Comparison of ENCODE assay signal across 20 mouse cellular contexts in the genomic region with DNA sequence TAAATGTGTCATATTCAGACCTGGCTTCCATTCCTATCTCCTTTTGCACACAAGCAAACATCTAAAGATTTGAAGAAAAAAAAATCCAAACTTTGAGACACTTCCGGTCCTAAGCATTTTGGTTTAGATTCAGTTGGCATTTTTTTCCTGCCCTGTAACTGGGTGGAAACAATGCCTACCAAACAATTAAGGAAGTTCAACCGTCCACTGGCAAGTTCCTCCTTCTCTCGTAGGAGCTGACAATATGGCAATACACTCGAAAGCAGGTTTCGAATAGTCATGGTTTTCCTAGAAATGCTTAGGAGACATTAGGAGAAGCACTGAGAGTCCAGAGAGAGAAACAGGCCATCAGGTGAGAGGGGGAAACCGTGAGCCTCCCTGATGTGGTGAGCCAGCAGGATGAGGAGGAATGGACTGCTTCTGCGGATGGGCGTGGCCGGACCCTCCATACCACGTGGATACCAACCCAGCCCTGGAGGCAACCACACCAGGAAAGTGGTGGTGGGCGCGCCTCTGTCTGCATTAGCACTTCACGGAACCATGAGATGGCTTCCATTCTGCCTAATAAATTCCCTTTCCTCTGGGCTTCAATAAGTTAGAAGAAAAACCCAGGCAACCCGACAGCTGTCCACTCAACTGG. TPM values are rescaled to one million over a fixed set of nuclear protein-coding genes. Genes with fewer than 3 reads are reported as not detected.
DNase-seq lines count a peak whose midpoint lies in the region; ATAC-seq and TF ChIP-seq lines count a peak whose summit lies in the region.
"Had no signal": no experiment of that assay in that cellular context is flagged by ENCODE, and none has a peak within 500 bp of the region (broad histone marks: within the 10 kb centered on the region; RNA-seq: fewer than 3 reads in every experiment).

No protein-coding gene starts in this region.

- peak; percentile 88 for ATAC-seq in granulocyte monocyte progenitor cell, adult 5-6 weeks (replicated peaks; ENCODE audit: poor library complexity, severe bottlenecking)
- no peak for ATAC-seq in liver, embryonic 16.5 days (ENCODE audit: low read depth)
- ATAC-seq in neutrophil, adult 5-6 weeks (ENCODE audit: extremely low read depth, insufficient number of reproducible peaks, low FRiP score, poor library complexity, severe bottlenecking) = peak; percentile 56; the same call in 1 of the 2 replicates
- ATAC-seq: forebrain, embryonic 16.5 days; intestine, postnatal 0 days had no signal

- H3K9ac ChIP-seq in liver, embryonic 16.5 days (ENCODE audit: low read depth, low read length) = no peak overlapping the region
- H3K9ac ChIP-seq: hindbrain, embryonic 12.5 days; limb, embryonic 12.5 days; neural tube, embryonic 12.5 days had no signal

- peak overlapping the region; percentile 13; the same call in 1 of the 2 replicates for H3K4me2 ChIP-seq in liver, embryonic 16.5 days (ENCODE audit: low read depth, low read length)
- H3K4me2 ChIP-seq: hindbrain, embryonic 12.5 days; limb, embryonic 12.5 days; neural tube, embryonic 12.5 days had no signal

- peak; percentile 43 for DNase-seq in lung, postnatal 36 days
- DNase-seq in lung, adult 2 months = no peak
- DNase-seq in adrenal gland, adult 2 months = no peak
- DNase-seq in embryo, embryonic 11 days = no peak
- DNase-seq: cerebellum, adult 11 months; cerebellum, postnatal 25 days; right cerebral cortex, postnatal 25 days; thymus, postnatal 36 days had no signal

- peaks cover 11% of the 10 kb centered on the region for H3K4me1 ChIP-seq in lung, adult 2 months (ENCODE audit: control insufficient read depth, insufficient read depth, low read length)
- no peaks in the 10 kb centered on the region; the same call in 1 of the 2 replicates for H3K4me1 ChIP-seq in liver, embryonic 16.5 days (ENCODE audit: control insufficient read depth, low read depth, low read length)

- H3K27me3 ChIP-seq in liver, embryonic 16.5 days (ENCODE audit: control insufficient read depth, insufficient read depth, low read depth, low read length) = no peaks in the 10 kb centered on the region
- H3K27me3 ChIP-seq: hindbrain, embryonic 12.5 days; limb, embryonic 12.5 days; neural tube, embryonic 12.5 days had no signal

- no peaks in the 10 kb centered on the region for H3K36me3 ChIP-seq in liver, embryonic 16.5 days (ENCODE audit: control insufficient read depth, insufficient read depth)
- H3K36me3 ChIP-seq: G1E; hindbrain, embryonic 12.5 days had no signal

- no peak for TF ChIP-seq CTCF in lung, adult 2 months (IDR thresholded peaks at IDR 0.05; ENCODE audit: insufficient read depth, low read length)

- H3K27ac ChIP-seq in liver, embryonic 16.5 days (ENCODE audit: low read length) = no peak overlapping the region
- H3K27ac ChIP-seq: hindbrain, embryonic 12.5 days; limb, embryonic 12.5 days; midbrain, embryonic 10.5 days; neural tube, embryonic 12.5 days had no signal

- H3K9me3 ChIP-seq in liver, embryonic 16.5 days (replicated peaks; ENCODE audit: control insufficient read depth, low read length) = no peaks in the 10 kb centered on the region
- H3K9me3 ChIP-seq: G1E; heart, embryonic 10.5 days; hindbrain, embryonic 12.5 days; neural tube, embryonic 12.5 days had no signal

- 55% methylated on average over 14 of the region's 14 CpGs for WGBS in lung, adult 2 months
- 20% methylated on average over 14 of the region's 14 CpGs for whole genome bisulfite sequencing in liver, embryonic 16.5 days (ENCODE audit: insufficient replicate concordance)

- no peak for TF ChIP-seq POLR2A in lung, adult 2 months (IDR thresholded peaks at IDR 0.05; ENCODE audit: borderline replicate concordance, extremely low read depth, low read depth, low read length)

- H3K4me3 ChIP-seq in lung, adult 2 months (replicated peaks; ENCODE audit: extremely low read depth, low read depth, low read length) = no peak overlapping the region
- peak overlapping the region; percentile 18; the same call in 1 of the 2 replicates for H3K4me3 ChIP-seq in liver, embryonic 16.5 days (ENCODE audit: low read depth, low read length)
- H3K4me3 ChIP-seq: erythroblast, embryonic 14.5 days; heart, embryonic 10.5 days; hindbrain, embryonic 12.5 days; limb, embryonic 12.5 days; midbrain, embryonic 10.5 days; neural tube, embryonic 12.5 days had no signal

RNA-seq across cellular contexts. Expression of a gene that starts 24.6 kb away (rescaled TPM):
- 39.9 and 52.3 TPM in 2 replicates for polyA plus RNA-seq in lung, adult 2 months (2012; rRNA removed)
- 26.6 and 47.5 TPM in 2 replicates for total RNA-seq in granulocyte monocyte progenitor cell, adult 5-6 weeks (2014; fragmentation: Nextera tagmentation)
- total RNA-seq in granulocyte monocyte progenitor cell, adult 5-6 weeks (2017) = 46.0 and 57.7 TPM in 2 replicates
- 1.5 and 1.7 TPM in 2 replicates for polyA plus RNA-seq in liver, embryonic 16.5 days (2015; fragmentation: Nextera tagmentation; extraction: Ambion mirVana)
- total RNA-seq in neutrophil, adult 5-6 weeks (2017) = 6.5 and 11.2 TPM in 2 replicates
- 10 to 100 TPM; 26.0 to 40.6 TPM for total RNA-seq in adrenal gland, adult 2 months (2021)
- polyA plus RNA-seq in adrenal gland, adult 2 months (2012; rRNA removed) = 13.6 and 13.7 TPM in 2 replicates
- polyA plus RNA-seq: G1E had no signal
